Mouse (Mus musculus) cerebellum, adult 2 months (tissue): Measurements from ENCODE around the gene Itga2b.

ENCODE experiments used
- CTCF ChIP-seq: fragments of 200-500 bp; IDR thresholded peaks from 2 replicates; pipeline ENCODE4 v1.5.1; 2011; ENCODE audit warnings: low read depth, mild to moderate bottlenecking, control low read depth, low read length, moderate library complexity, borderline replicate concordance; ENCODE audit not compliant: insufficient read depth
- POLR2A ChIP-seq: fragments of 200-500 bp; IDR thresholded peaks from 2 replicates; pipeline ENCODE4 v1.6.1; 2011; ENCODE audit warnings: low read length, control low read depth, borderline replicate concordance; ENCODE audit not compliant: insufficient read depth

DNA sequence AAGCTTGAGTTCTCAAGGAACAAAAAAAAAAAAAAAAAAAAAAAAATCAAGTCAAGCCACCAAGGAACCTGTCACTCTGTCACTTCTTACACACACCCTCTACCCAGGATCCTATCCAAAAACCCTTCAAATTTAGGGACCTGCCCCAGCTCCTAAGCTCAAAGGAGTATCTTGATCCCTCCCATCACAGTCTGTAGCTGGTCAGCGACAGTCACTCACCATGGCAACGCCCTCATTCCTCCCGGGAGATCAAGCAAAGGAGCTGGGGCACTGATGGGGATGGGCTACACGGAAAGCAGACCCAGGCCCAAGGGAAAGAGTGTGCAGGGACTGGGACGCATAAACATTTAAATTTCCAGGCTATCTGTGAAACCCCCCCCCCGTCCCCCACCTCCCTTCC lies 25.1 kb downstream of the Itga2b start:
- TF ChIP-seq POLR2A: no peak
- no peak for TF ChIP-seq CTCF
